Mouse (Mus musculus) myocyte (in vitro differentiated cells): Measurements from ENCODE around the gene Itih4.

Source experiments
- CEBPB ChIP-seq: IDR thresholded peaks from 2 replicates; pipeline ENCODE4 v1.6.1; 2011; ENCODE audit warnings: mild to moderate bottlenecking, moderate library complexity; ENCODE audit not compliant: poor library complexity, insufficient read depth, severe bottlenecking
- MAX ChIP-seq: IDR thresholded peaks from one replicate; pipeline ENCODE4 v1.6.1; 2011; ENCODE audit warnings: low read depth, mild to moderate bottlenecking, control low read depth
- MYOD1 ChIP-seq, 3 experiments: IDR thresholded peaks; one replicate each; pipeline ENCODE4 v1.6.1; 2011; ENCODE audit warnings: control low read depth in 2 of 3, low read depth in 2 of 3, mild to moderate bottlenecking in 2 of 3, moderate library complexity in 1 of 3; ENCODE audit not compliant: insufficient read length in 2 of 3, control insufficient read depth in 1 of 3
- POLR2A ChIP-seq: IDR thresholded peaks from one replicate; pipeline ENCODE4 v1.6.1; 2011; ENCODE audit warnings: low read depth, mild to moderate bottlenecking, control low read depth, moderate library complexity; ENCODE audit not compliant: insufficient read length
- POLR2AphosphoS2 ChIP-seq: IDR thresholded peaks from one replicate; pipeline ENCODE4 v1.6.1; 2011; ENCODE audit warnings: low read depth, control low read depth; ENCODE audit not compliant: insufficient read length
- REST ChIP-seq: IDR thresholded peaks from one replicate; pipeline ENCODE4 v1.6.1; 2011; ENCODE audit warnings: mild to moderate bottlenecking, control low read depth, moderate library complexity; ENCODE audit not compliant: insufficient read depth, insufficient read length
- TCF12 ChIP-seq: IDR thresholded peaks from one replicate; pipeline ENCODE4 v1.6.1; 2011; ENCODE audit warnings: mild to moderate bottlenecking, control low read depth; ENCODE audit not compliant: poor library complexity, insufficient read depth, severe bottlenecking
- USF1 ChIP-seq: IDR thresholded peaks from one replicate; pipeline ENCODE4 v1.6.1; 2011; ENCODE audit warnings: low read depth, mild to moderate bottlenecking, control low read depth, moderate library complexity

- no peak for TF ChIP-seq POLR2A
- no peak for TF ChIP-seq MAX
- TF ChIP-seq TCF12 = no peak
- no peak for TF ChIP-seq CEBPB
- TF ChIP-seq REST = no peak
- TF ChIP-seq POLR2AphosphoS2 = no peak
- no peak for TF ChIP-seq USF1
- TF ChIP-seq MYOD1 (IDR thresholded peaks at IDR 0.05; ENCODE audit: control insufficient read depth in 1 of 3, insufficient read length in 2 of 3, low read depth in 2 of 3) = peak in 2 of 3 experiments; percentile 48 to 68
These were observed 19.2 kb upstream of the Itih4 start for GRCm38 (mm10) chr14:30867042-30867441.
